Mouse (Mus musculus): ENCODE measurements around the gene Olfr112.
"Not testable (repeated sequence)": the region's sequence is repeated elsewhere in the genome, so short reads cannot be mapped to it uniquely, and the experiment has no call there.

Gene Olfr112

DNA sequence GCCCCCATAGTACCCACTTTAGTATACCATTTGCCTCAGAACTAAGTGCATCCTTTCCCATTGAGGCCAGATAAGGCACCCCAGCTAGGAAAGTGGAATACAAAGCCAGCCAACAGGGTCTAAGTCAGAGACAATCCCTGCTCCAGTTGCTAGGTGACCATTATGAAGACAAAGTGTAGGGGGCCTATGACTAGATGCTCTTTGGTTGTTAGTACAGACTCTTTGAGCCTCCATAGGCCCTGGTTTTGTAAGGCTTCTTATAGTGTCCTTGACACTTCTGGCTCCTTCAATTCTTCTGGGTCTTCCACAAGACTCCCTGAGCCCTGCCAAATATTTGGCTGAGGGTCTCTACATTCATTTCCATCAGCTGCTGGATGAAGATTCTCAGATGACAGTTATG is at the start of gene Olfr112:
TSS of gene Olfr112 (minus strand) at position 101 of the 400 bp plus-strand sequence.
- H3K36me3 ChIP-seq (ENCODE audit: insufficient read depth, low read length), result no peaks in the 10 kb centered on the region
- no peak within 1 kb of the TSS for H3K4me3 ChIP-seq (replicated peaks; ENCODE audit: low read length)
- TF ChIP-seq CTCF (conservative IDR thresholded peaks at IDR 0.05; ENCODE audit: low read length) (no peak), POU5F1 (IDR thresholded peaks at IDR 0.05; ENCODE audit: borderline replicate concordance, low read length) (no peak), NANOG (IDR thresholded peaks at IDR 0.05; ENCODE audit: borderline replicate concordance, low read length) (no peak)
- H3K27me3 ChIP-seq (ENCODE audit: insufficient read depth, low read length), result no peaks in the 10 kb centered on the region
- H3K4me1 ChIP-seq (replicated peaks; ENCODE audit: low read depth, low read length), result no peaks in the 10 kb centered on the region
- H3K9me3 ChIP-seq (ENCODE audit: low read length), result peaks cover 55% of the 10 kb centered on the region

DNA sequence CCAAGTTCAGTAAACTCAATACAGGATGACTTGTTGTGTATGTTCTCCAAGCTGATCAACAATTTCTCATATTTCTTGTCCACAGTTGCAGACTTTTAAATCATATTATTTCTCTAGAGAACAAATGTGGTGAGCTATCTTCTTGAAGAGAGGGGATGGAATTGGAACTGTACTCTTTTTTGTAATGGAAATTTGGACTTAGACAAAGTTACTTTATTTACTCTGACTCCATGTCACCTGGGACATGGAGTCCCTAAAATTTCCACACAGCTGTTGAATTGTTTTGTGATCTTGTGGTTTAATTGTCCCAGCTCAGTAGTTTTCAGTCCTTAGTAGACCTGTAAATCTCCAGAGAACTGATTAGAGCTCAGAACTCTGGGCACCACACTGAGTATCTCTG is 23.4 kb upstream of the Olfr112 start, which contains the start of gene Olfr114:
TSS of gene Olfr114 (minus strand) at position 101 of the 400 bp plus-strand sequence.
- H3K9me3 ChIP-seq (ENCODE audit: low read length), result no peaks in the 10 kb centered on the region
- no peaks in the 10 kb centered on the region for H3K27me3 ChIP-seq (ENCODE audit: insufficient read depth, low read length)
- H3K4me1 ChIP-seq (replicated peaks; ENCODE audit: low read depth, low read length), result no peaks in the 10 kb centered on the region
- no peaks in the 10 kb centered on the region for H3K36me3 ChIP-seq (ENCODE audit: insufficient read depth, low read length)
- no peak for TF ChIP-seq CTCF (conservative IDR thresholded peaks at IDR 0.05; ENCODE audit: low read length)
- TF ChIP-seq POU5F1 (IDR thresholded peaks at IDR 0.05; ENCODE audit: borderline replicate concordance, low read length), result no peak
- no peak for TF ChIP-seq NANOG (IDR thresholded peaks at IDR 0.05; ENCODE audit: borderline replicate concordance, low read length)
- no peak within 1 kb of the TSS for H3K4me3 ChIP-seq (replicated peaks; ENCODE audit: low read length)

- no peaks in the 10 kb centered on the region for H3K27me3 ChIP-seq (ENCODE audit: insufficient read depth, low read length)
- no peaks in the 10 kb centered on the region for H3K4me1 ChIP-seq (replicated peaks; ENCODE audit: low read depth, low read length)
- H3K36me3 ChIP-seq (ENCODE audit: insufficient read depth, low read length), result no peaks in the 10 kb centered on the region
- H3K4me3 ChIP-seq (replicated peaks; ENCODE audit: low read length), result no peak within 1 kb of the TSS
- no peak for TF ChIP-seq CTCF (conservative IDR thresholded peaks at IDR 0.05; ENCODE audit: low read length)
- no peak for TF ChIP-seq POU5F1 (IDR thresholded peaks at IDR 0.05; ENCODE audit: borderline replicate concordance, low read length)
- TF ChIP-seq NANOG (IDR thresholded peaks at IDR 0.05; ENCODE audit: borderline replicate concordance, low read length), result no peak
- peaks cover 20% of the 10 kb centered on the region for H3K9me3 ChIP-seq (ENCODE audit: low read length)
Measured at GRCm38 (mm10) chr17:37577563-37577962, 8.3 kb upstream of the Olfr112 start, which contains the start of gene Olfr113. Gene Olfr113 (minus strand): TSS chr17:37577663.

- Histone ChIP-seq H3K36me3 (ENCODE audit: insufficient read depth, low read length) (no peaks in the 10 kb centered on the region), H3K4me3 (replicated peaks; ENCODE audit: low read length) (no peak overlapping the region), H3K9me3 (ENCODE audit: low read length) (peaks cover 26% of the 10 kb centered on the region), H3K4me1 (replicated peaks; ENCODE audit: low read depth, low read length) (no peaks in the 10 kb centered on the region), H3K27me3 (ENCODE audit: insufficient read depth, low read length) (no peaks in the 10 kb centered on the region)
- TF ChIP-seq CTCF (conservative IDR thresholded peaks at IDR 0.05; ENCODE audit: low read length), result no peak
- TF ChIP-seq NANOG (IDR thresholded peaks at IDR 0.05; ENCODE audit: borderline replicate concordance, low read length), result no peak
- TF ChIP-seq POU5F1 (IDR thresholded peaks at IDR 0.05; ENCODE audit: borderline replicate concordance, low read length), result no peak
Measured at GRCm38 (mm10) chr17:37558913-37559615, 10.2 kb downstream of the Olfr112 start.

DNA sequence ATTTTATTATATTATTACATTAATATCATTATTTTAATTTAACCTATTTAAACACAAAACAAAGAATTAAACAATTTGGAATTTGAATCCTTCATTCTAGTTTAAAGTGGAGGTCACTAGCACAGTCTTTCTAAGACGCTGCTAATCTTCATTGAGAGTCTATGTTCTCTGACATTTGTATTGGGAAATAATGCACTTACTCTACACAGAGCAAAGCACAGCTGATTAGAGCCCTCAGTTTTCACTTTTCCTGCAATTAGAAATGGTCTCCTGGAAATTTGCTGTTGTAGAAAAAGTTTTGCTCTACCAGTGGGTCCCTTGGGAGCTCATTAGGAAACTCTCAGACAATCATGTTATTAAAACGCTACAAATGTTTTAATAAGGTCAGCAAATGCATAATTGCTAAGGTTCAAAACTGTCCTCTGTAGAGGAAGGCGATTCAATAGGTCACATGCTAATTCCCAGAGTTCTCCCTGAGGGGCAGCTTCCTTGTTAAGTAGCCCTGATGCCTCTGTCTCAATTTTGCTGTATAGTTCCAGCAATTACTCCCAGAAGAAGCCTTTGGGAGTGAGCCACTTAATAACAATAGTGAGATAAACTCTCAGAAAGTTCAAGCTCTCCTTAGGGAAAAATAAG is 25.3 kb downstream of the Olfr112 start:
- Histone ChIP-seq H3K27me3 (ENCODE audit: insufficient read depth, low read length) (no peaks in the 10 kb centered on the region), H3K4me3 (replicated peaks; ENCODE audit: low read length) (no peak overlapping the region), H3K9me3 (ENCODE audit: low read length) (peaks cover 19% of the 10 kb centered on the region), H3K36me3 (ENCODE audit: insufficient read depth, low read length) (no peaks in the 10 kb centered on the region), H3K4me1 (replicated peaks; ENCODE audit: low read depth, low read length) (no peaks in the 10 kb centered on the region)
- TF ChIP-seq CTCF (conservative IDR thresholded peaks at IDR 0.05; ENCODE audit: low read length), result no peak
- no peak for TF ChIP-seq POU5F1 (IDR thresholded peaks at IDR 0.05; ENCODE audit: borderline replicate concordance, low read length)
- TF ChIP-seq NANOG (IDR thresholded peaks at IDR 0.05; ENCODE audit: borderline replicate concordance, low read length), result no peak

- H3K9me3 ChIP-seq (ENCODE audit: low read length), result peaks cover 35% of the 10 kb centered on the region
- H3K4me1 ChIP-seq (replicated peaks; ENCODE audit: low read depth, low read length), result no peaks in the 10 kb centered on the region
- no peaks in the 10 kb centered on the region for H3K27me3 ChIP-seq (ENCODE audit: insufficient read depth, low read length)
- no peak for TF ChIP-seq POU5F1 (IDR thresholded peaks at IDR 0.05; ENCODE audit: borderline replicate concordance, low read length)
- no peak for TF ChIP-seq CTCF (conservative IDR thresholded peaks at IDR 0.05; ENCODE audit: low read length)
- TF ChIP-seq NANOG (IDR thresholded peaks at IDR 0.05; ENCODE audit: borderline replicate concordance, low read length), result no peak
- H3K4me3 ChIP-seq (replicated peaks; ENCODE audit: low read length), result no peak overlapping the region
- peaks cover 1% of the 10 kb centered on the region; the same call in 1 of the 2 replicates for H3K36me3 ChIP-seq (ENCODE audit: insufficient read depth, low read length)
Measured at GRCm38 (mm10) chr17:37541454-37542119, 27.7 kb downstream of the Olfr112 start.

DNA sequence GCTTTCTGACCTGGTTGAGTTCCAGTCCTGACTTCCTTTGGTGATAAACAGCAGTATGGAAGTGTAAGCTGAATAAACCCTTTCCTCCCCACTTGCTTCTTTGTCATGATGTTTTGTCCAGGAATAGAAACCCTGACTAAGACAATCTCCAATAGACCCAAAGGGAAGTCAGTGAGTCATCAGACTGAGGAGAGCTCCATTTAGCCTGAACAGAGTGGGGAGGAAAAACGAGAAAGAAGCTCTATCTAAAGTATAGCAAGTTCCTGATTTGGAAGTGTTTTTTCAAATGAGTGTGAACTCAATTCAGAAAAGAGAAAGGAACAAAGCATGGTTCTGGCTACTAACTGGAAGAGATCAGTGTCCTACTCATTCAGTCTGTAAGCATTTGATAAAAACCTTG is 30.8 kb downstream of the Olfr112 start:
- not testable (repeated sequence) for H3K36me3 ChIP-seq (ENCODE audit: insufficient read depth, low read length); H3K4me3 ChIP-seq (replicated peaks; ENCODE audit: low read length); H3K4me1 ChIP-seq (replicated peaks; ENCODE audit: low read depth, low read length); H3K27me3 ChIP-seq (ENCODE audit: insufficient read depth, low read length)
- H3K9me3 ChIP-seq (ENCODE audit: low read length), result peaks cover 24% of the 10 kb centered on the region

- H3K9me3 ChIP-seq (ENCODE audit: low read length), result peaks cover 24% of the 10 kb centered on the region
- no peaks in the 10 kb centered on the region for H3K27me3 ChIP-seq (ENCODE audit: insufficient read depth, low read length)
- peaks cover 4% of the 10 kb centered on the region; the same call in 1 of the 2 replicates for H3K36me3 ChIP-seq (ENCODE audit: insufficient read depth, low read length)
- 0 out of 2 replicates have a peak, but pooled peaks cover 2% of the 10 kb centered on the region for H3K4me1 ChIP-seq (replicated peaks; ENCODE audit: low read depth, low read length)
- peak; percentile 67; the same call in 1 of the 2 replicates for TF ChIP-seq NANOG (IDR thresholded peaks at IDR 0.05; ENCODE audit: borderline replicate concordance, low read length)
- TF ChIP-seq POU5F1 (IDR thresholded peaks at IDR 0.05; ENCODE audit: borderline replicate concordance, low read length), result no peak
- no peak for TF ChIP-seq CTCF (conservative IDR thresholded peaks at IDR 0.05; ENCODE audit: low read length)
- no peak overlapping the region for H3K4me3 ChIP-seq (replicated peaks; ENCODE audit: low read length)
Measured at GRCm38 (mm10) chr17:37535173-37535572, 34.1 kb downstream of the Olfr112 start.

- H3K27me3 ChIP-seq (ENCODE audit: insufficient read depth, low read length); H3K36me3 ChIP-seq (ENCODE audit: insufficient read depth, low read length); H3K4me1 ChIP-seq (replicated peaks; ENCODE audit: low read depth, low read length); H3K9me3 ChIP-seq (ENCODE audit: low read length); H3K4me3 ChIP-seq (replicated peaks; ENCODE audit: low read length): not testable (repeated sequence)
Measured at GRCm38 (mm10) chr17:37525427-37525826, 43.8 kb downstream of the Olfr112 start.

- H3K4me3 ChIP-seq (replicated peaks; ENCODE audit: low read length); H3K4me1 ChIP-seq (replicated peaks; ENCODE audit: low read depth, low read length); H3K27me3 ChIP-seq (ENCODE audit: insufficient read depth, low read length); H3K9me3 ChIP-seq (ENCODE audit: low read length); H3K36me3 ChIP-seq (ENCODE audit: insufficient read depth, low read length): not testable (repeated sequence)
Measured at GRCm38 (mm10) chr17:37524612-37525011, 44.6 kb downstream of the Olfr112 start.
